Mouse (Mus musculus) left cerebral cortex, adult 11 months (tissue): ENCODE data around the gene Nadk2.

Experiments
- DNase-seq: peaks from one replicate; pipeline ENCODE4 v3.0.0; 2022; ENCODE audit warnings: low spot score

Gene Nadk2

GRCm38 (mm10) chr15:9070912-9071555, at the start of gene Nadk2:
Nadk2 (plus strand) TSS chr15:9071260.
- peak; percentile 97 for DNase-seq

- DNase-seq, result no peak
Measured at GRCm38 (mm10) chr15:9055704-9056103, 15.4 kb upstream of the Nadk2 start.

GRCm38 (mm10) chr15:9059856-9060255, 11.2 kb upstream of the Nadk2 start:
- no peak for DNase-seq

- peak; percentile 31 for DNase-seq
Measured at GRCm38 (mm10) chr15:9061150-9061882, 9.7 kb upstream of the Nadk2 start.

GRCm38 (mm10) chr15:9068881-9069280, 2.2 kb upstream of the Nadk2 start:
- DNase-seq, result no peak

GRCm38 (mm10) chr15:9070353-9070752, 707 bp upstream of the Nadk2 start:
- DNase-seq, result no peak

- no peak for DNase-seq
Measured at GRCm38 (mm10) chr15:9071556-9072544, 790 bp downstream of the Nadk2 start.

GRCm38 (mm10) chr15:9072630-9073029, 1.6 kb downstream of the Nadk2 start:
- DNase-seq, result no peak

GRCm38 (mm10) chr15:9073067-9073608, 2.1 kb downstream of the Nadk2 start:
- no peak for DNase-seq

GRCm38 (mm10) chr15:9073684-9074083, 2.6 kb downstream of the Nadk2 start:
- DNase-seq, result no peak

GRCm38 (mm10) chr15:9074139-9074538, 3.1 kb downstream of the Nadk2 start:
- DNase-seq, result no peak

- DNase-seq, result no peak
Measured at GRCm38 (mm10) chr15:9074671-9075070, 3.6 kb downstream of the Nadk2 start.

- DNase-seq, result no peak
Measured at GRCm38 (mm10) chr15:9075608-9076200, 4.6 kb downstream of the Nadk2 start.

- no peak for DNase-seq
Measured at GRCm38 (mm10) chr15:9078481-9079300, 7.6 kb downstream of the Nadk2 start.

- no peak for DNase-seq
Measured at GRCm38 (mm10) chr15:9079626-9080025, 8.6 kb downstream of the Nadk2 start.

GRCm38 (mm10) chr15:9080206-9080605, 9.1 kb downstream of the Nadk2 start:
- DNase-seq, result no peak

GRCm38 (mm10) chr15:9081294-9081693, 10.2 kb downstream of the Nadk2 start:
- no peak for DNase-seq

GRCm38 (mm10) chr15:9082753-9083152, 11.7 kb downstream of the Nadk2 start:
- no peak for DNase-seq

GRCm38 (mm10) chr15:9086813-9087212, 15.8 kb downstream of the Nadk2 start:
- DNase-seq, result no peak

- DNase-seq, result no peak
Measured at GRCm38 (mm10) chr15:9087421-9087820, 16.4 kb downstream of the Nadk2 start.
